Mouse (Mus musculus) leukemia stem cell, adult 10-12 weeks (primary cell): ENCODE results near the gene Olfr390. TPM values are rescaled to one million over a fixed set of nuclear protein-coding genes. Genes with fewer than 3 reads are reported as not detected.

Source experiments
- polyA plus RNA-seq: library from polyadenylated mRNA; stranded (reverse); fragments of >175 nt; gene quantifications from 2 replicates; pipeline ENCODE4 v1.2.3, GENCODE M21; 2012; ENCODE audit warnings: low replicate concordance

The Olfr390 gene
- polyA plus RNA-seq: not detected in 2 replicates

DNA sequence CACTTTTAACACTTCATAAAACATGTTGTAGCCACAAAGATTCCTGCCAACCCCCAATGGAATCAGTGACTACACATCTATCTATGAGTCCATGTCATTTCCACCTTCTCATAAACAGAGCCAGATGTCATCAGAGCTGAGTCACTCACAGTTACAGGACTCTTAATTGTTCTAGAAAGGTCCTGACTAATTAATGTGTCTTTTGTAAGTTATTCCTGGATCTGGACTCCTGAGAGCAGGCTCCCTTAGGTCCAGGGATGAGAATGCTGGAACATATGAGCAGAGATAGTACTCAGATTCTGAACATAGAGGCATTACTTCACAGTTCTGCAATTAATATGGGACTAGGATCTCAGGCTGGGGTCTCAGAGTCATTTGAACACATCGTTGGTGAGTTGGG is at the start of gene Olfr390:
TSS of gene Olfr390 (plus strand) at position 301 of the 400 bp plus-strand sequence.

DNA sequence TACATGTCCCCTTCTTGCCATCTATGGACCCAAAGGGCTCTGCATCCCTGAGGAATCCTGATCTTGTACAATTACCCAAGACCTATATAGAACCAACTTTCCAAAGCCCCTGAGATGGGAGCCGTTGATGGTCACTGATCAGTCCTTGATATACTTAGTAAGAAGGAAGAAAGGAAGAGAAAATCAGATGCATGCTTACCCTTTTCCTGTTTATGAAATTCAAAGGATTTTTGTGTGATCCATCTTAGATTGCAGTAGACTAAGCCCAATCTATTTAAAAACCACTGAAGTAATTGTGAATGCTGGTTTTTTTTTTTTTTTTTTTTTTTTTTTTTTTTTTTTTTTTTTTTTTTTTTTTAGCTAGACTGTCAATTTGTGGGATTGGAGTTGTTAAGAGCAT is 2.2 kb upstream of the Olfr390 start, which contains the start of gene Olfr389:
TSS of gene Olfr389 (minus strand) at position 101 of the 400 bp plus-strand sequence.

DNA sequence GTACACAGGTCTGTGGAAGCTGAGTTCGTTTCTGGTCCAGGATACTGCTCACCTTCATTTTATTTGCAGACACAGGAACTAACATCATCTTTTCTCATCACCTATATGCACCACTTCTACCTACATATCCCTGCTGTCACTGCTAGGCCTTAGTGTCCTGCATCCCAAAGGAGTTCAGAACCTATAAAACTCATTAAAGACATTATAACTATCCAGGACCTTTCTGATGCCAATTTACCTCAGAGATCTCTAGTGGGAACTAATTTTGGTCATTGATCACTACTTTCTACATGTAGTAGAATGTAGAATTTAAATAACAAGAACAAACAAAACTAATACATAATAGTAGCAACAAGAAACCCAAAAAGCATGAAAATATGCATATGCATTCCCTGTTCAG is 20.2 kb downstream of the Olfr390 start, which contains the start of gene Olfr391-ps:
TSS of gene Olfr391-ps (minus strand) at position 101 of the 400 bp plus-strand sequence.

DNA sequence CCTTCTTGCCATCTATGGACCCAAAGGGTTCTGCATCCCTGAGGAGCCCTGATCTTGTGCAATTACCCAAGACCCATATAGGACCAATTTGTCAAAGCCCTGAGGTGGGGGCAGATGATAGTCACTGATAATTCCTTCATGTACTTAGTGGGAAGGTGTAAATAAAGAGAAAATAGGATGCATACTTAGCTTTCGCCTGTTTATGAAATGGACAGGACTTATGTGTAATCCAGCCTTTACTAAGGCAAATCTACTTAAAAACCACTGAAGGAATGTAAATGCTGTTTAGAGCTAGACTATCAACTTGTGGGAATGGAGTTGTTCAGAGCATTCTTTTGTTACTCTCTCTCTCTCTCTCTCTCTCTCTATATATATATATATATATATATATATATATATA is 34.2 kb downstream of the Olfr390 start, which contains the start of gene Olfr392:
TSS of gene Olfr392 (minus strand) at position 101 of the 400 bp plus-strand sequence.

Other genes with a start within 250 kb of the Olfr390 start
- gene Olfr385, start 190.0 kb upstream of the Olfr390 start, polyA plus RNA-seq: not detected in 2 replicates
- not detected in 2 replicates for gene Olfr384, start 184.4 kb upstream of the Olfr390 start, polyA plus RNA-seq
- not detected in 2 replicates for gene Zfp735, start 94.2 kb upstream of the Olfr390 start, polyA plus RNA-seq
- gene Olfr389, start 2.3 kb upstream of the Olfr390 start, polyA plus RNA-seq: not detected in 2 replicates
- not detected in 2 replicates for gene Olfr391-ps, start 20.1 kb downstream of the Olfr390 start, polyA plus RNA-seq
- gene Olfr392, start 34.1 kb downstream of the Olfr390 start, polyA plus RNA-seq: not detected in 2 replicates
- gene Olfr393, start 68.5 kb downstream of the Olfr390 start, polyA plus RNA-seq: not detected in 2 replicates
- not detected in 2 replicates for gene Olfr394, start 107.8 kb downstream of the Olfr390 start, polyA plus RNA-seq
- gene Olfr395, start 126.3 kb downstream of the Olfr390 start, polyA plus RNA-seq: not detected in 2 replicates
- gene Olfr23, start 153.7 kb downstream of the Olfr390 start, polyA plus RNA-seq: not detected in 2 replicates
- not detected in 2 replicates for gene Olfr397, start 177.9 kb downstream of the Olfr390 start, polyA plus RNA-seq
- not detected in 2 replicates for gene Olfr398, start 207.4 kb downstream of the Olfr390 start, polyA plus RNA-seq